Mouse (Mus musculus): ENCODE measurements around the gene Pqlc2.

- TF ChIP-seq CTCF (IDR thresholded peaks at IDR 0.05; ENCODE audit: low read depth) (no peak), EP300 (optimal IDR thresholded peaks at IDR 0.05) (no peak)
These were observed 30.0 kb downstream of the Pqlc2 start for GRCm38 (mm10) chr4:139280530-139280929.

Measured in stomach, postnatal 0 days (tissue).